Mouse (Mus musculus) spleen, adult 2 months (tissue): ENCODE measurements around the gene Ppm1b. TPM values are rescaled to one million over a fixed set of nuclear protein-coding genes. Genes with fewer than 3 reads are reported as not detected.
A peak's percentile ranks its signal among the peaks of the same experiment; 100 is the strongest.

Experiments used
- DNase-seq, 2 experiments: peaks; one replicate each; pipeline versions ENCODE4 v3.0.0 to v3.0.0-alpha.2; 2012 to 2021; ENCODE audit warnings: low spot score in 2 of 2, low read depth in 1 of 2
- H3K27ac ChIP-seq: fragments of 200-500 bp; 2 replicates; pipeline ENCODE4 v1.5.1; 2012; ENCODE audit warnings: low read length, inconsistent platforms; ENCODE audit not compliant: insufficient read depth
- H3K27me3 ChIP-seq: fragments of 200-500 bp; 2 replicates; pipeline ENCODE4 v1.6.1; 2012; ENCODE audit warnings: mild to moderate bottlenecking, moderate library complexity, low read length, inconsistent platforms; ENCODE audit not compliant: control insufficient read depth, insufficient read depth
- H3K36me3 ChIP-seq: fragments of 200-500 bp; 2 replicates; pipeline ENCODE4 v1.6.1; 2012; ENCODE audit warnings: mild to moderate bottlenecking, low read length, inconsistent platforms; ENCODE audit not compliant: control insufficient read depth, insufficient read depth
- H3K4me1 ChIP-seq: fragments of 200-500 bp; 2 replicates; pipeline ENCODE4 v1.6.1; 2011; ENCODE audit warnings: inconsistent platforms; ENCODE audit not compliant: control insufficient read depth, insufficient read depth, insufficient read length
- H3K4me3 ChIP-seq: fragments of 200-500 bp; 2 replicates; pipeline ENCODE4 v1.5.1; 2011; ENCODE audit warnings: mild to moderate bottlenecking, inconsistent platforms; ENCODE audit not compliant: insufficient read depth, insufficient read length; ENCODE audit errors: extremely low read depth
- CTCF ChIP-seq: fragments of 200-500 bp; IDR thresholded peaks from 2 replicates; pipeline ENCODE4 v1.5.1; 2011; ENCODE audit warnings: mild to moderate bottlenecking, inconsistent platforms; ENCODE audit not compliant: insufficient read depth, insufficient read length, insufficient replicate concordance; ENCODE audit errors: extremely low read depth
- POLR2A ChIP-seq: fragments of 200-500 bp; IDR thresholded peaks from 2 replicates; pipeline ENCODE4 v1.6.1; 2011; ENCODE audit warnings: low read depth, low read length, inconsistent platforms
- WGBS: fragments of 180-500 bp; shearing (Covaris S2); methylation state at CpG from one replicate; pipeline ENCODE4 v1.1.7; 2018; 5-methylcytosine and 5-hydroxymethylcytosine counted together
- polyA plus RNA-seq: library from polyadenylated mRNA; depleted of rRNA; stranded (reverse); fragments of >200 nt; gene quantifications from 2 replicates; pipeline ENCODE4 v1.2.3, GENCODE M21; 2012

Ppm1b gene
- polyA plus RNA-seq, 1 experiment = 12.8 TPM

DNA sequence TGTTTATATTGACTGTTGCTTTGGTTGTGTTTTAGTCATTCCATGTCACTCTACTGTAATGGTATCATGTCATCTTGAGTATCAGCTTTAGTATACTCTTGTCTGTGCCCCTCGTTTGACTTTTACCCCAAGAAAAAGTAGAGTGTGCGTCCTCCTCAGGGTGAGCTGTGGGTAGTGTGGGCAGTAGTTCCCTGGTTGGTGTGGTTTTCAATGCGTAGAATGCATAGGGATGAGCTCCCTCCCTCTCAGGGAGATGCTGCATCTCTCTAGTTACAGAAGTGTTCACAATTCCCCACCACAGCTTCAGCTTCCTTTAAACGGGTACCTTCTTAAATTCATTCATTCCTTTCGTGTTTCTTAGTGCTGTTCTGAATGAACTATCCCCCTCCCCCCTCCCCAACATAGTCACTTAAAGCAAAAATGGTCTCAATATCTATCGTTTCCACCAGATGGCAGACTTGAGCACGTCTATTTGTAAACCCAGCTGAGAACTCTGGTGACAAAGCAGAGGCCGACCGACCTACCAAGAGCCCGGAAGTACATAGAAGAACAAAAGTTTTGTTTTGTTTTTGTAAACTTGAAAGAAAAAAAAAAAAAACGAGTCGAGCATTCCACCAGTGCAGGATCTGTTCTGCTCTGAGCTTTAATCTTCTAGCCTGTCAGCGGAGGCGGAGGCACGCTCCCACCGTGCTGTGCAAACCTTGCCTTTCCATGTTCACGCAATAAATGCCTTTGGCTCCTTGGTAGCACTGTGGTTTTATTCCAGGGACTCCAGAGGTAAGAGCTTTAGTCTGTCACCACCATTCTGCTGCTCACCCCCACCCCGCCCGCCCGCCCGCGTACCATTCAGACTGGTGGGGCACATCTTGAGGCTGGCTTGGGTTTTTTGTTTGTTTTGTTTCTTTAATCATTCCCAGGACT lies 67.0 kb downstream of the Ppm1b start:
- Histone ChIP-seq H3K27ac (no peak overlapping the region), H3K36me3 (no peaks in the 10 kb centered on the region), H3K4me1 (no peaks in the 10 kb centered on the region), H3K27me3 (no peaks in the 10 kb centered on the region), H3K4me3 (no peak overlapping the region)
- no peak for TF ChIP-seq POLR2A
- TF ChIP-seq CTCF = no peak
- DNase-seq = peak; percentile 35 to 69
- WGBS = 53% methylated on average over 22 of the region's 22 CpGs

DNA sequence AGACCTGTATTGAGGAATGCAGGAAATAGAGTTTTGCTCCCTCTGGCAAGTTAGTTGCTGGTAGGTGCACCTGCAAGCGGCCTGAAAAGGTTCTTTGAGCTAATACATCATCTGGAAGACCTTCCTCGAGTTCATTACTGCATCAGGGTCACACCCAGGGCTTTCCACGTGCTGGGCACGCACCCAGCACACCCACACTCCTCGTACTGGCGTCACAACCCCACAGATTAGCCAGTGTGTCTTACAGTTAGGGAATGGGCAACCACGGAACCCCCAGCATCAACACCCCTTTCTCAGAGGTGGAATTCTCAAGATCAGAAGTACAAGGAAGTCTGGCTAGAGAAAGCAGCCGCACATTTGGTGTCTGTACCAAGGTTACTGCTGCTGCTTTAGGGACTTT lies 67.7 kb downstream of the Ppm1b start:
- TF ChIP-seq POLR2A (no peak), CTCF (no peak)
- no peak overlapping the region for H3K4me3 ChIP-seq
- H3K4me1 ChIP-seq = no peaks in the 10 kb centered on the region
- 88% methylated on average over 8 of the region's 8 CpGs for WGBS
- H3K27me3 ChIP-seq = no peaks in the 10 kb centered on the region
- DNase-seq = no peak
- no peak overlapping the region for H3K27ac ChIP-seq
- H3K36me3 ChIP-seq = no peaks in the 10 kb centered on the region

DNA sequence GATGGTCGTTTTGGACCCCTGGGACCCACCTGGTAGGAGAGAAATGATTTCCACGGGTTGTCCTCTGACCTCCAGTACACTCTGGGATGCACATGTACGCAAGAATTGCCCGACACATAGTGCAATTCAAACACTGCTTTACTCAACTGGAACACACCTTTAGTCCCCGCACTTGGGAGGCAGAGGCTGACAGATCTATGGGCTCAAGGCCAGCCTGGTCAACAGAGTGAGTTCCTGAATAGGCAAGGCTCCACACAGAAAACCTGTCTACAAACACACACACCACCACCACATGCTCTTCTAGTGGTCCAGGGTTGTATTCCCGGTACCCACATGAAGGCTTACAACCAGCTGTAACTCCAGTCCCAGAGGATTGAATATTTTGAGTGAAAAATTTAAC lies 68.6 kb downstream of the Ppm1b start:
- TF ChIP-seq POLR2A (no peak), CTCF (no peak)
- no peak for DNase-seq
- 92% methylated on average over 6 of the region's 6 CpGs for WGBS

DNA sequence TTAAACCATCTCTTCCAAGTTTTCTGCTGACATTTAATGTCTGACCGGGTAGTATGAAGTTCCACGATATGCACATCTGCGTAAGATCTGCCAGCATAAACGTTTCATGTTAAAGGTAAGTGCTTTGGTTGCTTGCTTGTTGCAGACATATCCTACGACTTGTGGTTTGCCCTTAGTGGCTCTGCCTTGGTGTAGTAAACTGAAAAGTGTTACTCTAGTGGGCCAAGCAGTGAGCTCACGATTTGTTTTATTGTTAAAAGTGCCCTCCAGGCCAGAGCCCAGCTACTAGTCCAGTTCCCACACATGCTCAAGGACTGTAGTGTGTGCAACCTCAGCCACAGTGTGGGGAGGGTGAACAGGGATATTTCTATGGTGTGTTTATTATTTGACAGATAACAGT lies 69.9 kb downstream of the Ppm1b start:
- no peaks in the 10 kb centered on the region; the same call in 1 of the 2 replicates for H3K27me3 ChIP-seq
- H3K27ac ChIP-seq = no peak overlapping the region
- WGBS = 88% methylated on average over 6 of the region's 6 CpGs
- no peak overlapping the region for H3K4me3 ChIP-seq
- DNase-seq = no peak
- no peaks in the 10 kb centered on the region for H3K36me3 ChIP-seq
- TF ChIP-seq CTCF = no peak
- no peak for TF ChIP-seq POLR2A
- no peaks in the 10 kb centered on the region for H3K4me1 ChIP-seq

More for the DNA sequence above, 68.6 kb downstream of the Ppm1b start:
- no peaks in the 10 kb centered on the region for H3K27me3 ChIP-seq
- H3K4me3 ChIP-seq = no peak overlapping the region
- no peak overlapping the region for H3K27ac ChIP-seq
- H3K36me3 ChIP-seq = no peaks in the 10 kb centered on the region
- H3K4me1 ChIP-seq = no peaks in the 10 kb centered on the region

DNA sequence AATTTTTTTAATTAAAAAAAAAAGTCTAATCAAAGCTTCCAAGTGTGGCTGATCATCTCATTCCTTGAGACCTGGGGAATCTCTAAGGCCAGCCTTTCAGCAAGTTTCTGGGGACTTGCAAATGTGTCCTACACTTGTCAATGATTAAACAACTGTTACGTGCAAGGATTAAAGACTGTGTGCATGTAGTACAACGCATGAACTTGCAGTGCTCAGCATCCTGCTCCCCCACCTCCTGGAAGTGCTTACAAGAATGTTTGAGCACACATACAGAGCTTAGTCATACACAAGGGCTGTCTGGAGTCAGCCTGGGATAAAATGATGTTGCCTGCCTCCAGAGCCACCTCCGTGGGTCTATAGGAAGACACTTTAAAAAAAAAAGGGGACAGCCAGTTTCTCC lies 70.7 kb downstream of the Ppm1b start:
- TF ChIP-seq POLR2A (no peak), CTCF (no peak)
- no peaks in the 10 kb centered on the region; the same call in 1 of the 2 replicates for H3K27me3 ChIP-seq
- no peak for DNase-seq
- no peak overlapping the region for H3K4me3 ChIP-seq
- WGBS = 85% methylated on average over 3 of the region's 3 CpGs
- H3K4me1 ChIP-seq = no peaks in the 10 kb centered on the region
- no peak overlapping the region for H3K27ac ChIP-seq
- H3K36me3 ChIP-seq = no peaks in the 10 kb centered on the region

DNA sequence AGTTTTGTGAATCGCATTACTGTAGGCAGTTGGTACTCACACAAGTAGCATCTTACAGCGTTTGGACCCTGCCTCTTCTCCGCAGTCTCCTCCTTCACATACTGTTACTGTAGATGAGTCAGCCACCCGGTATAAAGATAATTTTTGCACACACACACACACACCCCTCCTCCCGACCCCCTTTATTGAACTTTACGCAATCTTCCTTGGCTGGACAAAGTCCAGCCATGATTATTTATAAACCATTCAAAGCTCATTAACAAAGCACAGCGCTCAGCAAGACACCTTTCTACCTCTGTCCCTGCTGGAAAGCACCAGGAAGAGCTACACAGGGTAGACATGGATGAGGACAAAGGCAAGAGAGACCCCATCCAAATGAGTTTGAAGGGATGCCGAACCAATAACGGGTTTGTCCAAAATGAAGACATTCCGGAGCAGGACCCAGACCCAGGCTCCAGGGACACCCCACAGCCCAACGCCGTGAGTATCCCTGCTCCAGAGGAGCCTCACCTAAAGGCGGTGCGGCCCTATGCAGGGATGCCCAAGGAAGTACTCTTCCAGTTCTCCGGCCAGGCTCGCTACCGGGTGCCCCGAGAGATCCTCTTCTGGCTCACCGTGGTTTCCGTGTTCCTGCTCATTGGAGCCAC lies 71.7 kb downstream of the Ppm1b start, which contains the start of gene Slc3a1:
Gene Slc3a1, plus strand, starts transcription at position 284 of the 647 bp plus-strand sequence.
- 93% methylated on average over 20 of the region's 20 CpGs for WGBS
- Histone ChIP-seq H3K27me3 (no peaks in the 10 kb centered on the region; the same call in 1 of the 2 replicates), H3K4me1 (no peaks in the 10 kb centered on the region), H3K4me3 (no peak within 1 kb of the TSS), H3K36me3 (no peaks in the 10 kb centered on the region), H3K27ac (no peak within 1 kb of the TSS)
- DNase-seq = no peak
- TF ChIP-seq POLR2A = no peak
- no peak for TF ChIP-seq CTCF

DNA sequence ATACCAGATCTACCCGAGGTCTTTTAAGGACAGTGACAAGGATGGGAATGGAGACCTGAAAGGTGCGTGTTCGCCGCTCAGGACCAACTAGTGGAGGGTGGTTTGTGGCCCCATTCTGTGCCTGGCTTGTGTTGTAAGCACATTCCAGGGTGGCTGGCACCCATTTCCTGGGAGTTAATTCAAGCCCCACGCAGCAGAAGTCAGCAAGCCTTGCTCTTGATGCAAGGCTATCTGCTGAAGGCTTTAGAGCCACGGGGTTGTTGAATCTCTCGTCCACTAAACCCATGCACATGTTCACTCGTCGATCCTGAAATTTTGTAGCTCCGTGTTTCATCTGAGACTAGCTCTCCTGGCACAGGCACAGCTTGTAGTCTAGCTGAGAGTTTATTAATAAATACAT lies 72.3 kb downstream of the Ppm1b start:
- no peak overlapping the region for H3K4me3 ChIP-seq
- H3K27me3 ChIP-seq = no peaks in the 10 kb centered on the region; the same call in 1 of the 2 replicates
- H3K4me1 ChIP-seq = no peaks in the 10 kb centered on the region
- no peak overlapping the region for H3K27ac ChIP-seq
- 93% methylated on average over 10 of the region's 10 CpGs for WGBS
- TF ChIP-seq CTCF (no peak), POLR2A (no peak)
- no peaks in the 10 kb centered on the region for H3K36me3 ChIP-seq
- no peak for DNase-seq
